Mouse (Mus musculus) heart, postnatal 25 days (tissue): ENCODE measurements around the gene Copz1. TPM values are rescaled to one million over a fixed set of nuclear protein-coding genes. Genes with fewer than 3 reads are reported as not detected.

Experiments used
- DNase-seq: peaks from one replicate; pipeline ENCODE4 v3.0.0; 2022; ENCODE audit warnings: low spot score
- intact Hi-C: fragments of 180-260 bp; cut with DNase I; formaldehyde crosslinking; loops from one replicate; pipeline ENCODE4 v1.15.1; 2025
- total RNA-seq, 2 experiments: library from RNA; stranded (reverse); gene quantifications; 2 replicates each; pipeline ENCODE4 v1.2.3; 2021

Copz1 gene
- total RNA-seq, 2 experiments from 2014 or later = 51.8 to 53.4 TPM

DNA sequence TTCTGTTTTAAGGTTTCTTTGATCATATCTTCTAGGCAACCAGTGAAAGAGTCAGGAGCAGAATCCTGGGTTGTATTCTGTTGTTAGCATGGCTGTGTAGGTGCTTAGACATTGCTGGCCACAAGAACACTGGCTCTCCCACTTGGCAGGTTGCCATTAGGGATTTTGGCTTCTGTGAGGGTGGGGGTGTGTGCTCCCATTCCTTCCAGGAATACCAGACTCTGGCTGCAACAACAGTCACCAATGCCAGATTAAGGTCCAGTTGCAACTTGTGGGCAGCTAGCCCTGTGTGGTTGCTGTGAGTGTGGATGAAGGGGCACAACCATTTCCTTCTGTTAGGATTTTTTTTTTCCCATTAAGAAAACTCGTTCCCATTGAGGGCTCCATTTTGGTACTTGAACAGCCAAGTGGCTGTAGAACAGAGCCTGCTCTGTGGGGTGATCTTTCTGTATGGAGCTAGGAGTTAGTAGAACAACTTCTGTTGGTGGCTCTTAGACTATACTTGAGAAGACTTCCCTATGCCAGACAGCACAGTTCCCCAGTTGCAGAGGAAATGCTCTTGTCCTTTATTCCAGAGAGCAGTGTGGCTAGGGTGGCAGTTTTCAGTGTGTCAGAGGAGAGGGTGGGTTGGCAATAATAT lies 13.4 kb downstream of the Copz1 start:
- intact Hi-C loops = loop anchor here (2.0 kb wide), 1 partner anchor 21 kb away; no protein-coding TSS in a partner anchor

DNA sequence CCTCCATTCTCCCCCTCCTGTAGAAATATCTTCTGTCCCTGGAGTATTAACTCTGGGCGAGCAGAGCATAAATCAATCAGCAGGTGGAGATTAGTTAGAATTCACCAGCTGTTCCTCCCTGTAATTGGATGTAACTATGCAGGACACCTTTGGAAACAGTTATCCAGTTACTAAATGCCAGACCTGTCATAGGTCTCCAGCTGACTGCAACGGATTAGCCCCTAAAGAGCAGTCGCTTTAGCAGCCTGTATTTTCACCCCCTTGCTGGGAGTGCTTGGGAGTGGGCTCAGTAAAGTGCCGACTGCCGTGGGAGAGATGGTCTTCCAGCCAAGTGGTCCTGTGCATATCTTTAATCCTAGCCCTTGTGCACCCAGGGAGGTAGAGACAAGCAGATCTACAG lies 17.1 kb downstream of the Copz1 start:
- no peak for DNase-seq
- intact Hi-C loops = no loop called here

More for the DNA sequence above, 13.4 kb downstream of the Copz1 start:
- peak; percentile 44 for DNase-seq

DNA sequence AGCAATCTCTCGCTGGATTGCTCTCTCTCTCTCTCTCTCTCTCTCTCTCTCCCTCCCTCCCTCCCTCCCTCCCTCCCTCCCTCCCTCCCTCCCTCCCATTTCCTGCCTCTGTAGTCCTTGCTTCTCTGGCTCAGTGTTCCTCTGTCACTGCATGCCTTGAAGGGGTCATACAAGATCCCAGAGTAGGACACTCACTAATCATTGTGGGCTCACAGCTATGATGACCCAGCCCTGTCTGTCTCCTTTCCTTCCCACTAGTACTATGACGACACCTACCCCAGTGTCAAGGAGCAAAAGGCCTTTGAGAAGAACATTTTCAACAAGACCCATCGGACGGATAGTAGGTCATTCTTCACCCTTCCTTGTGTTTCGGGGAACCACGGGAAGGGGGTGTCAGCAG lies 17.9 kb downstream of the Copz1 start:
- intact Hi-C loops = no loop called here
- DNase-seq = no peak

DNA sequence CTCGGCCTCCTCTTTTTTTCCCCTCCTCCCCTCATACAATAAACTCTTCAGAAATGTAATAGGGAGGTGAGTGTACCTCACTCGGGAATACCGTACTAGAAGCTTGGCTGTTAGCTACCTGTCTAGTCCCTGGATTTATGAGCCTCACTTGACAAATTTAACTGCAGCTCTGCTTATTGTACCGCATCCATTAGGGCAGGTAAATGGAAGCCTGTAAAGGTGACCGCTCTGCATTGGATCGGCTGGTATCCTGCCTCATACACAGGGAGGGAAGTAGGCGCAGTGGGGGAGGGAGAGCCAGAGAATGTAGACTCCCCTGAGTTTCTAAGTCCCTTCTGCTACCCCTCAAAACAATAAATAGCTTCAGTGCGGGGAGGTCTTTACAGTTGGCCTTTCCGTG lies 18.3 kb downstream of the Copz1 start:
- DNase-seq = no peak
- intact Hi-C loops = no loop called here

DNA sequence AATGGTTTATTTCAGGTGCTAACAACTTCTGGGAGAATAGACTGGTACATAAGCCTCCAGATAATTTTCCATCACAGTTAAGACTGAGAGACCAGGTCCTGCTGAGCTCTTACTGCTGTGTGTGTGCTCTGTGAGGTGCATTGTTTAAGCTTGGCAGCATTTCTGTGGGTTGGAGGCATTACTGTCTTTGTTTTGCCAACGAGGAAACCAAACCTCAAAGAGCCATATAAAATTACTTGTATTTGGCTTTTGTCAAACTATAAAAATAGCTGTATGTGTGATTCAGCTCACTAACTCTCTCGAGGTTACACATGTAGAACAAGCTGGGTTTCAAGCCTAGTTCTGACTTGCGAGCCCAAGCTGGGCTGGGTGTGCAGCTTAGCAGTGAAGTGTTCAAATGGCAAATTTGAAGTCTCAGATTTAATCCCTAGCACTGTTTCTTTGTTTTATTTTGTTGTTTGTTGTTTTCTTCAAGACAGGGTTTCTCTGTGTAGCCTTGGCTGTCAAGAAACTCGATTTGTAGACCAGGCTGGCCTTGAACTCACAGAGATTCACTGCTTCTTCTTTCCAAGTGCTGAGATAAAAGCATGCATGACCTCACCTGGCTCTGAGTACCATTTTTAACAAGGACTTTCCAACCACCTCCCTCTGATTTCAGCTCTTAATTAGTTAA lies 20.3 kb downstream of the Copz1 start:
- DNase-seq = no peak
- intact Hi-C loops = no loop called here

DNA sequence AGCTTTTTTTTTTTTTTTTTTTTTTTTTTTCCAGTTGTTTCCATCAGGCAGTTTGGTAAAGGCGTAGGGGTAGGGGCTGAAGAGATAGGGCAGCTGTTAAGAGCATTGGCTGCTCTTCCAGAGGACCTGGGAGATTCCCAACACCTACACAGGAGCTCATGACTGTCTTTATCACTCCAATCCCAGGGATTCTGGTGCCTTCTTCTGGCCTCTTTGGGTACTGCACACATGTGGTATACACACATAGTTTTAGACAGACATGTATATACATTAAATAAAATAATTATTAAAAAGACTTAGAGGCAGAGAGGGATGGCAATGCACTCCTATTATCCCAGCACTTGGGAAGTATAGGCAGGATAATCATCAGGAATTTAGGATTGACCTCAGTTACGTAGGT lies 20.9 kb downstream of the Copz1 start:
- intact Hi-C loops = no loop called here
- no peak for DNase-seq

DNA sequence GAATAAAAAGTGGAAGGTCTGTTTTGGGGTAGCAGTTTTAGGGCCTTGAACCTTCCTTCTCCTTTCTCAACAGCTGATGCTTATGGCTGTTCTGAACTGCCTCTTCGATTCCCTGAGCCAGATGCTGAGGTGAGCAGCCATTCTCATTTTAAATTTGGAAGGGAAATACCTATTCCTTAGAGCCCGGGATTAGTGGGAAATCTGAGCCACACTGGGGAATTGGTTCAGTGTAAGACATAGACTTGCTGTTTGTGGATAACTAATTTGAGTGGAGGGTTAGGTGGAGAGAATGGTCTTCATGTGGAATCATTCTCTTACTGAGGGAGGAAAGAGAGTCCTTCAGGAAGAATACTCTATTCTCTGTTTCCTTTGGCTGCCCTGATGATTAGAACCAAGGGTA lies 22.1 kb downstream of the Copz1 start:
- no peak for DNase-seq
- intact Hi-C loops = no loop called here

DNA sequence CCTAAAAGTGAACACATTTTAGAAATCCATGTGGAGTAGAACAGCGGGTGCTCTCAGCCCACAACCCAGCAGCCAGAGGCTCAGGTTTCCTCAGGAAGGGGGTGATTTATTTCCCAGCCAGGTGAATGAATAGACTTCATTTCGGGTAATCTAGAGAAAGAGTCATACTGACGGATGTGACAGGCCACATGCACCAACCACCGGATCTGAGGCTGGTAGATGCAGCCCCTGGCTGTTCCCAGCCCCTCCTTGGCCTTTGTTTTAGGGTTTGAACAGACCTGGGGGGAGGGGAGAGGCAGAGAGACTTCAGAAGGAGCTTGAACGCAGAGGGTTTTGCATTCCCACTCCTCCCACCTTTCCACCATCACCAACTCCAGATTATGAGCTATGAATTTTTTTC lies 23.3 kb downstream of the Copz1 start:
- no peak for DNase-seq
- intact Hi-C loops = no loop called here

DNA sequence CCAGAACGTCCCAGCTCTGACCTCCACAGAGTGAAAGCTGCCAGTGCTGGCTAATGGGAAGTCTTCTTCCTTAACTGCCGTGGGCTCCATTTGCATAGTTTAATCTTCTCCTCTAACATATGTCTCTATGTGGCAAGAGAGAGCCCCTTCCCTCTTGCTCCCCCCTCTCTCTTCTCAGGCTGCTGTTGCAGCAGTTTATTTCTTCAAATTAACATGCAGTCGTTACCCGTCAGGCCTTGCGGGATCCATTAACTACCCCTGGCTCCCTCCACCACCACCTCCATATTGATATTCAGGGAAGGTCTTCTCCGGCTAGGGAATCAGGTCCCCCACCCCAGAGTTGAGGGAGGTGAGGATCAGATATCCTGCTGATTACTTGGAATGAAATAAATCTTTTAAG lies 24.8 kb downstream of the Copz1 start:
- DNase-seq = no peak
- intact Hi-C loops = no loop called here

DNA sequence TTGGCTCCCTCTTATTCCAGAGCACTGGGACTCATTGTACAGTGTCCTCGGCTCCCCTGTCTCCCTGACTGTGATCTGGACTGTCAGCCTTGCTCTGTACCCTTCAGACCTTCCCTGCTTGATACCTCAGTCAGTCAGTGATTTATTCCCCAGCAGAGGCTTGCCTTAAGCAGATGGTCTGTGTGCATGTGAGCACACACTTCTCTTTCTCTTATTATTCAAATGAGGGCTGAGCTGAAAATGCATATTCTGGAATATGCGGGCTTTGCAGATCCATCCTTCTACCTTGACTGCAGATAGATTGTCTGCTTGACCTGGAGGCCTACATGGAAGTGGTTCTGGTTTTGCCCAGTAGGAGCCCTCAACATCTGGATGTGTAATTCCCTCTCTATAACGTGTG lies 25.5 kb downstream of the Copz1 start:
- intact Hi-C loops = no loop called here
- DNase-seq = no peak

DNA sequence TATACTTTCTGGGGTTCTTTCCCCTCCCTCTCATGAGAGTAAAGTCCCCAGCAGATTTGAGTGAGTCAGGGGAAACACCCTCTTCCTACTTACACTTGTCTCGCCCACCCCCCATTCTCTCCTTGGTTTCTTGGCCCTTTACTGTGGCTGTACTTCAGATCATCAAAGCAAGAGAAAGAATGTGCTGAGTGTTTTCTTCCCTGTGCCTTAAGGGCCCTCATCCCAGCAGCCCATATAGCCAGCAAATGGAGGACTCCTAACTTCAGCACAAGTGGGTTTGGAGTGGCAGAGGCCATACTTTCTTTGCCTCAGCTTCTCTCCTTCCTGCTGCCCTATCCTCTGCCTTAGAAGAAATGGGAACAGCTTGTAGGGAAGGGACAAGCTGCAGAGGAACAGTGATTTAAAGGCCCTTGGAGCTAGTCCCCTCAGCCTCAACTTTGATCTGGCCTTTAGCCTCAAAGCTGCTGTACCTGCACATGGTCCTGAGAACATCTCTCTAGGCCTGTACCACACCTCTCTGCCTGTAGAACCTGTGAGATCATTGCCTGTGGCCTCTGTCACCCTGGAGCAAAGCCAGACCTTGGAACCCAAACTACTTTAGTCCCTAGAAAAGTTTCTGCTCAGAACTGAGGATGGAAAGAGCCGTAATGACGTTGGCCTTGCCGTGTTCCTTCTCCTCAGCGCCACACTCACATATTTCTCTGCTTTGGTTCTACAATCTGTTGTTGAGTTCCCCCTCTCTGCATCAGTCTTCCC lies 26.5 kb downstream of the Copz1 start:
- intact Hi-C loops = no loop called here
- DNase-seq = no peak

DNA sequence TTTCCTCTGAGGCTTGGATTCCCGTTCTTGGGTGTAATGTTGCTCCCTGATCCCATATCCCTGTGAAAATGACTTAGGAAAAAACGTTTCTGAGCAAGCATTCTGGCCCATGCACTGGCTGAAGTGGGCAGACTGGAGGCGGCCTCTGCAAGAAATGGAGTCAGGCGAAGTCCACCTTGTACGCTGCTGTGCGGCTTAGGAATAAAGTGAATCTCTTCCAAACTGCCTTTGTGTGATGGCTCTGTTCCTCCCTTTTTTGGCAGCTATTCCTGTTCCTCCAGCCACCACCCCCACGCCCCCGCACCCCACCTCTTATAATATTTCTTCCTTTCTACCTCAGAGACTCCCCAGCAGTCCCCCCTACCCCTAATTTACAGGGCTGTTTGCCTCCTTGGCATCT lies 27.1 kb downstream of the Copz1 start:
- no peak for DNase-seq
- intact Hi-C loops = loop anchor here (10.0 kb wide), 1 partner anchor 45 kb away; the partner anchor contains the start of gene Nfe2

DNA sequence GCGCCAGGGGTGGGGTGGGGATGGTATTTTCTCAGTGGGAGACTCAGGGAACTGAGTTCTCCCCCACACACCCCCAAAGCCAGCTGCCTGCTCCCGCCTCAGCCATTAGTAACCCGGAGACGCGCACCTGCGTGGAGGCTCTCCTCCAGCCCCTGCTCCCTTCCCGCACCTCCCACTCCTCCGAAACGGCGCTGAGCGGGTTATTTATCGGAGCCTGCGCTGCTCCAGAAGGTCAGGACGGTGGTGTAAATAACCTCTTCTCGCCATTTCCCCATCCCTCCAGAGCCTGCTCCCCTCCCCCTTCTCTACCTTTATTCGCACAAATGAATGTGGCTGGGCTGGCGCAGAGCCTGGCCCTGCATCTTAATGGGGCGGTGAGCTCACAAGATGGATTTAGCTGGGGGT lies 27.6 kb downstream of the Copz1 start:
- DNase-seq = no peak
- intact Hi-C loops = loop anchor here (10.0 kb wide), 1 partner anchor 45 kb away; the partner anchor contains the start of gene Nfe2

DNA sequence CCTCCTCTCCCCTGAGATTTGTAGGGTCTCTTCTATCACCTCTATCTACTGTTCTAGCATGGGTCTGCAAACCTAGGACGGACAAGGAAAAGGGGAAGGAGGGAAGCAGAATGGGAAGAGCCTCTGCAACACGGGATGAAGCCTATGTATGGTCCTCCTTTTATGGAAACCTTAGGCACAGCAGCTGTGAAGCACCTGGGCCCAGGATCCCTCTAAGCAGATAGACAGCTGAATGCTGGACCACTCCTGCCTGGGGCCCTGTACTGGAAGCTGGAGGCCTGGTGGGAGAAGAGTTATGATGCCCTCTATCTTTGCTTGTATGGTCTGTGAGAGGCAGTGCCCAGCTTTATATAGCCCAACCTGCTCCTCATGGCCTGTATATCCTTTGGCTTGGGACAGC lies 28.0 kb downstream of the Copz1 start:
- intact Hi-C loops = loop anchor here (10.0 kb wide), 1 partner anchor 46 kb away; the partner anchor contains the start of gene Nfe2
- DNase-seq = no peak

DNA sequence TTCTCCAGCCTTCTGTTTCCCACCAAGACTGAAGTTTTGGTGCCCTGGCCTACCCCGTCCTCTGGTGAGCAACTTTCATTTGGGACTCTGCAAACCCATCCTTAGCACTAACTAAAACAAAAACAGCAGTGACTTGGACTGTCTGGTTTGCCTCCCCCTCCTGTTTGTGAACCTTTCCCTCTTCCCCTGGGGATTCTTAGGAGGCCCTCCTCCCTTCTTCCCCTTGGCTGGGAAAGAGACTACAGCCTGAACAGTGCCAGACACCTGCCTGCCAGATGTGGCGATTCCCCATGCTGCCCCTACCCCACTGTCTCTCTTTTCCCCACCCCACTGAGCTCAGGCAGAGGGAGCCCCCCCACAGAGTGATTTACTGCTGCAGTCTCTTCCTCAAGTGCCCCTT lies 28.5 kb downstream of the Copz1 start:
- no peak for DNase-seq
- intact Hi-C loops = loop anchor here (10.0 kb wide), 1 partner anchor 46 kb away; the partner anchor contains the start of gene Nfe2

DNA sequence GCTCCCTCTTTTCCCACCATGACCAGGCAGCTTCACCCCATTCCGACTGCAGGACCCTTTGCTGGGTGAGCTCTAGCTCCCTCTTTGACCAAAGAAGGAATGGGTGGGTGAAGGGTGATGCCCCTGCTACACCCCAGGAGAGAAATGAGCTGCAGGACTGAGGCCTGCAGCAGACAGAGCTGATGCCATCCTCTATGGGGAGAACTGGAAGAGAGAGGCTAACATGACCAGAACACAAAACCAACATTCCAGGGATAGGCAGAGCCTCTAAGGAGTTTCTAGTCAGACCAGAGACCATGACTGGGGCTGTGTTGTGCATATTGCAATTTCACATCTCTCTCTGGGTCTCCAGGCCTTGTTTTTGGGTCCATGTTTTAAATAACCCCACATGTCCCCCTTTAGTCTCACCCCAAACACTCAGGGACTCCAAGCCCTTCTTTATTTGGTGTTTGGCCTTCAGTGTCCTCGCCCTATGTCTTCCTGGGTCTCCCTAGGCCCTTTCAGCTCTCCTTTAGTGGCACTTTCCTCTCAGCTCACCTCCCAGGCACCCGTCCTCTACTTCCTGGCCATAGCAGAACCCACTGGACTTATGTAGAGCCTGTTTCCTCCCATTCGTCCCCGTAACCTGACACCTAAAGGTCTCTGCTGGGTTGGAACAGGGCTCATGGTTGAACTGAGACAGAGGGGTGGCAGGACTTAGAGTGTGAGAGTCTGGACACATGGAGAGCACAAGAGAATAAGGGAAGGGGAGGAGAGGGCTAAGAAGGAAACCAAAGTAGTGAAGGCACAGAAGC lies 29.2 kb downstream of the Copz1 start:
- DNase-seq = no peak
- intact Hi-C loops = loop anchor here (10.0 kb wide), 1 partner anchor 47 kb away; the partner anchor contains the start of gene Nfe2

DNA sequence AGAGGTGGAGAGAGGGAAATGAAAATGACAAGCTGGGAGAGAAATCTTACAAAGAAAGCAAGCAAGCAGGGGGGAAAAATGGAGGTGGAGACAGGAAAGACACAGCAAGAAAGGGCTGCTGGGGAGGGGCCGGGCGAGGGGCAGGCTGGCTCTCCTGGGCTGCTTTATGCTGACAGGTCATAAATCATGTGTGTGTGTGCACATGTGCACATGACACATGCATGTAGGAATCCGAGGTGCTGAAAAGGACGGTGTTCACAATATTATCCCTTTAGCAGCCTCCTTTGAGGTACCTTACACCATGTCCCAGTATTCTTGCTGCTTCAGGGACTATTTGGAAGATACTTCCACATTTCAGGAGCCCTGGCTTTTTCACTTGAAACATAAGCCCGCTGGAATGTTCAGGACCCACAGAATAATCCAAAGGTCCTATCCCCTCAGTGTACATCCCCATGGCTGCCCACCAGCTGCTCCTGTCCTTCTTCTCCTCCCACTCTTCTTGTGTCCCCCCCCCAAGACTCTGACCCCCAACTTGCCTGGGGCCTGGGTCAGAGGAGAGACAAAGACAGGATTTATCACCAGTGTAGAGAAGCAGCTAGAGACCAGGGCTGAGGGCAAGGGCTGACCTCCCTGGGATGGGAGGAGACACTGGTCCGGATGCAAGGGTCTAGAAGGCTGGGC lies 30.0 kb downstream of the Copz1 start:
- intact Hi-C loops = loop anchor here (10.0 kb wide), 1 partner anchor 48 kb away; the partner anchor contains the start of gene Nfe2
- DNase-seq = no peak

DNA sequence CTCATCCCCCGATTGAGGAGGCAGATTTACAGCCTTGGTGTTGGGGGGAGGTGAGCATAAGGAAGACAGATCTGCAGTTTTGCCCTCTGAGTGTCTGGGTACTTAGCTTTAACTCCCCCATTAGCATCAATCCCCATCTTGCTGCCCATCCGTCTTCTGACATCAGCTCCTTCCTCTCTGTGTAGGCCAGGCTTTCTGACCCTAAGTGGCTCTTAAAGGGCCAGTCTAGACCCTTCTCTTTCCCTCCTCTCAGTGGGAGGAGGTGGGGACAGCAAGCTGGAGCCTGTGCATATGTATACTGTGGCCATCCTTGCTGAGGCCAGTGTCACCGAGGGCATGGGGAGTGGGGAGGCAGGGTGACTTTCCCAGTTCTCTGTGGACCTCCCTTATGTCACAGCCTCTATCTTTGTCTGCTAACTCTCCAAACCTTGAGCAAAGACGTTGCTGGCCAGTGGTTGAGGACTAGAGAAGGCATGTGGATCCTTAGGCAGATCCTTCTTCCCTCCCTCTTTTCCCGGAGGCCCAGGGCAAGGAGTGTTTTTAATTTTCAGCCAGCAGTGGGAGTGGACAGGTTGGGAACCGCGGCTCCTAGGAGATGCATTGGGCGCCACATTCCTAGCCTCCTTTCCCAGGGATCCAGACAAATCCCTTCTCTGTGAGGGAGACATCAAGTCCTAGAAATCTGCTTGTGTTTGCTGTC lies 31.6 kb downstream of the Copz1 start:
- intact Hi-C loops = loop anchor here (10.0 kb wide), 1 partner anchor 49 kb away; the partner anchor contains the start of gene Nfe2
- no peak for DNase-seq

DNA sequence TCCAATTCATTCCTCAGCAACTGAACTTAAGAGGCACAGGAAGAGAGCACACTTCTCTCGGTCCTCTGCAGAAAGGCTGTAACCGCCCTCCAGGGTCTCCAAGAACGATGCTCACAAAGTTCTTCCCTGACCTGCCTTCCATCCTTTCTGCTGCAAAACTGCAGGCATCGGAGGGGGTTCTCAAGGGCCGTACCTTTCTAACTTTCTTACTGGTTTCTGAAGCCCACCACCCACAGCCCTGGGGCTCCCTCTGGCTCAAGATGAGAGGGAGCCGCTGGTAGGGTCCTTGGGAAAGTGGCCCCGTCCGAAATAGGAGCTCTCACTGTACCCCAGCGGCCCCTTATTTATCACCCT lies 32.1 kb downstream of the Copz1 start:
- no peak for DNase-seq
- intact Hi-C loops = loop anchor here (10.0 kb wide), 1 partner anchor 50 kb away; the partner anchor contains the start of gene Nfe2
